In genomic region chr2:165857841-165858426, GRCm38 (mm10) we compare ENCODE assay signal across 8 mouse cellular contexts. TPM values are rescaled to one million over a fixed set of nuclear protein-coding genes. Genes with fewer than 3 reads are reported as not detected.
A peak's percentile ranks its signal among the peaks of the same experiment; 100 is the strongest.
DNase-seq lines count a peak whose midpoint lies in the region; ATAC-seq lines count a peak whose summit lies in the region.

No protein-coding gene starts in this region.

- H3K9me3 ChIP-seq in forebrain, embryonic 10.5 days = peaks cover 4% of the 10 kb centered on the region; the same call in 1 of the 2 replicates
- H3K9me3 ChIP-seq in megakaryocyte, embryonic 14.5 days = no peaks in the 10 kb centered on the region

- peaks cover 58% of the 10 kb centered on the region for H3K36me3 ChIP-seq in forebrain, embryonic 10.5 days (replicated peaks)
- peaks cover 90% of the 10 kb centered on the region for H3K36me3 ChIP-seq in megakaryocyte, embryonic 14.5 days (replicated peaks; ENCODE audit: low read length)

- H3K4me3 ChIP-seq in forebrain, embryonic 10.5 days = peak overlapping the region; percentile 32; the same call in 1 of the 2 replicates
- H3K4me3 ChIP-seq in megakaryocyte, embryonic 14.5 days (replicated peaks) = peak overlapping the region; percentile 85

- intact Hi-C loops in heart, postnatal 14 days (cut with DNase I) = loop anchor here (2.0 kb wide), 2 partner anchors 15 to 25 kb away; no protein-coding TSS in a partner anchor

- DNase-seq in cerebellum, adult 11 months = peak; percentile 54
- peak; percentile 73 for DNase-seq in adrenal gland, postnatal 10 days
- peak; percentile 52 for DNase-seq in forebrain, embryonic 10.5 days (ENCODE audit: extremely low spot score, low spot score)
- DNase-seq in heart, postnatal 14 days = peak; percentile 74 to 75
- peak; percentile 70 to 81 for DNase-seq in kidney, postnatal 4 days
- peak; percentile 70 for DNase-seq in urinary bladder, postnatal 14 days (ENCODE audit: low spot score)

- peak overlapping the region; percentile 90 for H3K27ac ChIP-seq in forebrain, embryonic 10.5 days

- peaks cover 89% of the 10 kb centered on the region for H3K4me1 ChIP-seq in forebrain, embryonic 10.5 days
- H3K4me1 ChIP-seq in megakaryocyte, embryonic 14.5 days = peaks cover 97% of the 10 kb centered on the region

- no peaks in the 10 kb centered on the region for H3K27me3 ChIP-seq in forebrain, embryonic 10.5 days (ENCODE audit: poor library complexity, severe bottlenecking)
- no peaks in the 10 kb centered on the region for H3K27me3 ChIP-seq in megakaryocyte, embryonic 14.5 days (replicated peaks)

- WGBS in forebrain, embryonic 10.5 days = 6% methylated on average over 22 of the region's 22 CpGs

- no peak for ATAC-seq in cerebellum, adult (ENCODE audit: insufficient number of reproducible peaks, low FRiP score, low TSS enrichment)

RNA-seq across cellular contexts. Expression of gene Zmynd8, which starts 40.9 kb away (rescaled TPM):
- total RNA-seq in adrenal gland, postnatal 10 days (2021) = 10 to 100 TPM; 39.8 to 57.2 TPM
- 60.2 and 64.4 TPM in 2 replicates for polyA plus RNA-seq in forebrain, embryonic 10.5 days (2016; fragmentation: Nextera tagmentation; extraction: Ambion mirVana)
- total RNA-seq in heart, postnatal 14 days (2021) = 10 to 100 TPM; 52.0 to 52.5 TPM
- polyA plus RNA-seq in megakaryocyte, embryonic 14.5 days (2012; ENCODE audit: insufficient read depth, low replicate concordance) = 41.0 and 57.7 TPM in 2 replicates
